Mouse (Mus musculus): Measurements from ENCODE around the gene Mettl1.
"Not testable (repeated sequence)": the region's sequence is repeated elsewhere in the genome, so short reads cannot be mapped to it uniquely, and the experiment has no call there.

Gene Mettl1

GRCm38 (mm10) chr10:127047954-127048353, 6.7 kb downstream of the Mettl1 start, which contains the start of gene Cyp27b1:
Cyp27b1 (plus strand) TSS chr10:127048250.
- DNase-seq (ENCODE audit: low spot score in 2 of 2), result no peak

- peak in 1 of 2 experiments; percentile 26 for DNase-seq (ENCODE audit: low spot score in 2 of 2)
These were observed 7.6 kb downstream of the Mettl1 start for GRCm38 (mm10) chr10:127048608-127049394.

GRCm38 (mm10) chr10:127049395-127050118, 8.3 kb downstream of the Mettl1 start:
- DNase-seq (ENCODE audit: low spot score in 2 of 2), result peak in 1 of 2 experiments; percentile 18

GRCm38 (mm10) chr10:127050119-127050474, 8.9 kb downstream of the Mettl1 start:
- no peak for DNase-seq (ENCODE audit: low spot score in 2 of 2)

- no peak for DNase-seq (ENCODE audit: low spot score in 2 of 2)
These were observed 13.4 kb downstream of the Mettl1 start for GRCm38 (mm10) chr10:127054646-127055045.

- DNase-seq (ENCODE audit: low spot score in 2 of 2), result no peak
These were observed 14.2 kb downstream of the Mettl1 start for GRCm38 (mm10) chr10:127055406-127055805.

DNA sequence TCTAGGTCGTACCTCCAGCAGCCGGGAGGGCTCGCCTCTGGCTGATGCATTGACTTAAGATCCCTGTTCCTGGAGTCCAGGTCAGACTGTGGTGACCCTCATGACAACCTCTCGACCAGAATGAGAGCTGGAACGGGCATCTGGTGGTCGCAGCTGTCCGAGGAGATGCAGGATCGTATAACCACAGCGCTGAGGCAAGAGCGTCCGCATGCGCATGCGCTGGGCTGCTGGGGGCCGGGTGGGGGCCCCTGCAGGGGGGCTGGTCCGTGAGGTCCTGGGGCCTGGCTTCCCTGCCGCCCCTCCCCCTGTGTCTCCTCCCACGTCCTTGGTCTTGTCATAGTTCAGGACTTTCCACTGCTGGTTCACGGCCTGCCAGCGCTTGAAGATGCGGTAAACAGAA, 15.3 kb downstream of the Mettl1 start:
- DNase-seq (ENCODE audit: low spot score in 2 of 2), result no peak

DNA sequence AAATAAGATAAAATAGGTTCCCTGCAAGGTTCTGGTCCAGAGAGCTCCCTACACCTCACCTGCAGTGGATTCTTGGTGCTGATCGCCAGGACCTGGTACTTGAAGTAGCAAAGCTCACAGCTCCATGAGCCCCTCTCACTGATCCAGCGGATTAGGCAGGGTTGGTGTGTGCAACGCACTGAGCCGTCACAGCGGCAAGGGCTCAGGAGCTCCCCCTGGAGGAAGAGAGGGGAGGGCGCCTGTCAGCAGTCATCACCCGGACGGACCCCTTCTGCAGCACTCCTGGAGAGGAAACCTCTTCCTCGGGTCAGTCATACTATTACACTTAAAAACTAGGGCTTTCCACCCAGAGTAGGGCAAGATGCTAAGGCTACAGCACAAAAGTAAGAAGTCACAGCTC, 16.9 kb downstream of the Mettl1 start:
- peak in 1 of 2 experiments; percentile 56 for DNase-seq (ENCODE audit: low spot score in 2 of 2)

DNA sequence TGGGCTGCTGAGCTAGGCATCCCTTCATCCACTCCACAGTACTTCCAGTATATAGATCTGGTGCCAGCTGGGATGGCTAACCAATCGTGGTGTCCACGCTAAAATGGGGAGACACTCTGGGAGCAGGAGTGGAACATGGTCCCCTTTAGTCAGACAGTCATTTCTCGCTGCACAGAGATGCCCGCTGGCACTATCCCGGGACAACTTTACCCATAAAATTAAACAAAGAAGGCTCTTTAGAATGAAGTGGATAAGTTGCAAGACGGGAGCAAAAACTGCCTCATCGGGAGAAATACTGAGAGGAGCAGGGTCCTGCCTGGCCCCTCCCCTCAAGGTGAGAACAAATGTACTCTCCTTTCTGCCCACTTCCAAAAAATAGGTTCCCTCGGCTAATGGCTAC, 17.5 kb downstream of the Mettl1 start:
- no peak for DNase-seq (ENCODE audit: low spot score in 2 of 2)

DNA sequence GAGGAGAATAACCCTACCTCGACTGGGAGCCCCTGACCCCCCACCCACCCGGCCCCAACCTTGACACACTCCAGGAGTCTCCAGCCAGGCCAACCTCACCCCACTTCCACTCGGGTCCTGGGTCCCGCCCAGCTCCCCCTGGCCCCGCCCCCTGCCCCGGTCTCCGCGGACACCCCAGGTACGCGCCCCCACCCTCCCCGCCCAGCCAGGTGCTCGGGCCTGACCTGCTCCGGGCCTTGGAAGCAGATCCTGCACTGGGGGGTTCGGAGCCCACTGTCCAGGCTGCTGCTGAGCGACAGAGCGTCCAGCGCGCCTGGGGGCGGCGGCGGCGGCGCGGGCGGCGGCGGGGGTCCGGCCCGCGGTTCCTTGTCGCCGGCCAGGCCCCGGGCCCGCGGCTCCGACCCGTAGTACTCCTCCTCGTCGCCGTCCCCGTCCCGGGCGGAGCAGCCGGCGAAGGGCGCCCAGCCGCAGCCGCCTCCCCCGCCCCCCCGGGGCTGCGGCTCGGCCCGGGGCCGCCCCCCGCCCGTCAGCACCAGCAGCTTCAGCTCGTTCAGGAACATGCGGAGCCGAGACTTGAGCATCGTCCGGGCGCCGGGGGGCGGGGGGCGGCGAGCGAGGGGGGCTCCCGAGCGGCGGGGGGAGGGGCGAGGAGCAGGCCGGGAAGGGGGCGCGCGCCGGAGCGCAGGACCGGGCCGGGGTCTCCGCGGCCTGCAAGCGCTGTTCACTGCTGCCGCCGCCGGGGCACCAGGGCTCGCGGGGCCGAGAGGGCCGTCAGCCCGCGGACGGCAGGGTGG, 18.2 kb downstream of the Mettl1 start:
- DNase-seq (ENCODE audit: low spot score in 2 of 2), result no peak

DNA sequence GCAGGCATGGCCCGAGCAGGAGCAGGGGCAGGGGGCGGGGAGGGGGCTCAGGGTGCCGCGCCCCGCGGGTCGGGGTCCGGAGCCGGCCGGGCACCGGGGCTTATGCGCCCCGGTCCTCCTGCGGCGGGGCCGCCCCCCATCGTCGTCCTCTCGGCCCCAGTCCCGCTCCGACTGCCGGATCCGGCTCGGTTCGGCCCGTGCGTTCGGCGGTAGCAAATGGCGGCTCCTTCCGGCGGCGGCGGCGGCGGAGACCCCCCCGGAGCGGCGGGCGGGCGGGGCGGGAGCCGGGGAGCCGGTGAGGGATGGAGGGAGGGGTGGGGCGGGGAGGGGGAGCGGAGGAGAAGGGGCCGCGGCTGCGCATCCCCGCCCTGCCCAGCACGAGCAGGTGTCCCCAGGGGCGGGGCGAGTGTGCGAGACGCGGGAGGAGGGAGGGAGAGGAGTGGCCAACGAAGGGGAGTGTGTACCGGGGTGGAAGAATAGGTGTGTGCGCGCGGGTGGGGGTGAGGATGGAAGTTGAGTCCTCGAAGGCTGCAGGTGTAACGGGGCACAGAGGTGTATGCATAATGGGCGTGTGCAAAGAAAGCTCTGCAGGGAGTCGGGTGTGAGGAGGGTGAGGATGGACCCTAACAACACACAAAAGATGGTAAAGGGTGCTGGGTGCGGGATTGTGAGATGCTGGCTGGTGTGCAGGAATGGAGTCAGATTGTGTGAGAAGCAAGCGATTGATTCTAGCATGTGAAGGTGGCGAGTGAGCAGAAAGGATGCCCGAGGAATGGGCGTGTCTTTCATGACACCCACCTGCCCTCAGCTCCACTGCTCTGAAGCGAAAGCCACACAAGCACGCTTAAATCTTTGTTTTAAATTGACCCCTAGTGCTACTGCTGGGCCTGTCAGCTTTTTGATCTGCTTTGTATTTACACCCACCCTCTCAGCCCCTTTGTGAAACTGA, 19.0 kb downstream of the Mettl1 start, which contains the start of gene March9:
Gene March9 (minus strand): TSS at position 217 of the 949 bp plus-strand sequence.
- peak in 1 of 2 experiments; percentile 56 for DNase-seq (ENCODE audit: low spot score in 2 of 2)

GRCm38 (mm10) chr10:127061085-127061484, 19.9 kb downstream of the Mettl1 start:
- no peak for DNase-seq (ENCODE audit: low spot score in 2 of 2)

DNA sequence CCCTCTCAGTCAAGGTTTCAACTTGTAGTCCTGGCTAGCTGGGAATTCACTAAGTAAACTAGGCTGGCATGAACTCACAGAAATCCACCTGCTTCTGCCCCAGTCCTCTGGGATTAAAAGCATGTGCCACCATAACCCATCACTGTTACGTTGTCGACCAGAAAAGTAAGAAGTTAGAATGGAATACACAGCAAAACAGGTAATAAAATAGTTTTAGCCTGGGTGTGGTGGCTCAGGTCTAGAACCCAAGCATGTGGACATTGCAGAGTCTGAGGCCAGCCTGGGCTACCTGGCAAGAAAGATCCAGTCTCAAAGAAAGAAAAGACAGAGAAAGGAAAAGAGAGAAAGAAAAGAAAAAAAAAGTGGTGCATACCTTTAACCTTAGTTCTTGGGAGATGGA, 20.3 kb downstream of the Mettl1 start:
- DNase-seq (ENCODE audit: low spot score in 2 of 2), result no peak

DNA sequence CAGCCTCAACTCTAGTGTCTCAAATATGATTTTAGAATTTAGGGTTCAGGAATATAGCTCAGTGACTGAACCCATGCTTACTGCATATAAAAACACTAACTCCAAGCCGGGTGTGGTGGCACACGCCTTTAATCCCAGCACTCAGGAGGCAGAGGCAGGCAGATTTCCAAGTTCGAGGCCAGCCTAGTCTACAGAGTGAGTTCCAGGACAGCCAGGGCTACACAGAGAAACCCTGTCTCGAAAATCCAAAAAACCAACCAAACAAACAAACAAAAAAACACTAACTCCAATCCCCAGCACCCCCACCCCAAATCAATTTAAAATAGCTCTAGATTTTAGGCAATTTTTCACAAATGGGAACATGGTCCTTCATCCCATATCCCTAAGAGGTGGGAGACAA, 20.9 kb downstream of the Mettl1 start:
- DNase-seq (ENCODE audit: low spot score in 2 of 2), result not testable (repeated sequence)

DNA sequence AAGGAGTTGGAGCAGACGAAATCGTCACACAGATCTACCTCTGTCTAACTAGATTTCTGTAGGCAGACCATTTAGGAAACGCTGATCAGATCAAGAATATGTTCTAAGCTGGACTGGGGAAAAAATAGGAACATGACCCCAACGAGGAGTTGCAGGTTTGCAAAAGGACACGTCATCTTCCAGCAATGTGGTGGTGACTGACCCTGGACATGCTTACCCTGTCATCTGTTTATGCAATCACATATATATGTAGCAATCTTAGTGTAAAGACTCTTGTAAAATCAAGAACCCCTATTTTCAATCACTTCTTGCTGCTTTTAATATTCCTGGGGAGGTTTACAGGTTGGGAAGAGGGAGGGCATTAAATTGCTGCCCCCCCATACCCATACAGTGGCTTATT, 21.3 kb downstream of the Mettl1 start:
- DNase-seq (ENCODE audit: low spot score in 2 of 2), result no peak

DNA sequence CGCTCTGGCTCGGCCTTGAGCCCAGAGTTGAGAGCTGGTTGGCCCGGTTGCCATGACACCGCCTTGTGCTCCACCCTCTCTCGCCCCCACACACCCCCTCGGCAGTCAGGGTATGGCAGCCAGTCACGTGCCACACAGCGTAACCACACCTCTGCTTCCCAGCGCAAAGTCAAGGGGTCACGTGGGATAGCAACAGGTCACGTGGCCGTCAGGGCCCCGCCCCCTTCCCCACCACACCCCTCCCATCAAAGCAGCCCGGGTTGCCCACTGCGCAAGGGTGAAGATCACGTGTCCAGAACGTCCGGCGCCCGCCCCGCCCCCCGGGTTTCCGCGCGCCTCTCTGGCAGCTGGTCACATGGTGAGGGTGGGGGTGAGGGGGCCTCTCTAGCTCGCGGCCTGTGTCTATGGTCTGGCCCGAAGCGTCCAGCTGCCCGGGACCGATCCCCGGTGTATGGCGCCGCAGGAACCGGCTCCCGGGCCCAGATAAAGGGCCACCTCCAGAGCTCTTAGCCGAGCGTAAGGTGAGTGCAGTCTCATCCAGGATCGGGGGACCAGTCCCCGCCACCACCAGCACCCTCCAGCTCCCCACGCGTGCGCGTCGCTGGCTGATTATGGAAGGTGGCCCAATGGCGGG, 22.1 kb downstream of the Mettl1 start, which contains the start of gene Cdk4:
Gene Cdk4 (plus strand): TSS at position 296 of the 634 bp plus-strand sequence.
- peak; percentile 93 to 98 for DNase-seq (ENCODE audit: low spot score in 2 of 2)

- DNase-seq (ENCODE audit: low spot score in 2 of 2), result no peak
These were observed 23.0 kb downstream of the Mettl1 start for GRCm38 (mm10) chr10:127063913-127064870.

GRCm38 (mm10) chr10:127065981-127066380, 24.8 kb downstream of the Mettl1 start:
- DNase-seq (ENCODE audit: low spot score in 2 of 2), result no peak

DNA sequence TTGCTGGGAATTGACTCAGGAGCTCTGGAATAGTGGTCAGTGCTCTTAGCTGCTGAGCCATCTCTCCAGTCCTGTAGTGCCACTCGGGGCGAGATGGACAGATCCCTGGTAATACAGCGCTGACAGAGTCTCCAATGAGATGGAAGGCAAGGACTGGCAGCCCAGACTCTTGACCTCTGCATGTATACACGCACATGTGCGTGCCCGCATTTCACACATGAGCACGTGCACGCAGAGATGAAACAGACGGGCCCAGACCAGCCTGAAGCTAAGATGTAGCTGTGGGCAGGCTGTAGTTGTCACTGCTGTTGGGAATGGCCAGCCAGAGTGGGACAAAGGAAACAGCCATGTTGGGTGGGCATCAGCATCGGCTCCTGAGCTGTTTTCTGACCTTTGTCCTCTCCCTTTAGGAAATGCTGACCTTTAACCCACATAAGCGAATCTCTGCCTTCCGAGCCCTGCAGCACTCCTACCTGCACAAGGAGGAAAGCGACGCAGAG, 25.4 kb downstream of the Mettl1 start:
- no peak for DNase-seq (ENCODE audit: low spot score in 2 of 2)

All from urinary bladder, adult 18-20 months (tissue).